Mouse (Mus musculus) lung, adult 2 months (tissue): ENCODE results near the gene Gm37240. TPM values are rescaled to one million over a fixed set of nuclear protein-coding genes. Genes with fewer than 3 reads are reported as not detected.

Experiments
- DNase-seq: peaks from one replicate; pipeline ENCODE4 v3.0.0; 2022
- H3K4me1 ChIP-seq: fragments of 200-500 bp; 2 replicates; pipeline ENCODE4 v1.6.1; 2011; ENCODE audit warnings: low read length; ENCODE audit not compliant: control insufficient read depth, insufficient read depth
- H3K4me3 ChIP-seq: fragments of 200-500 bp; replicated peaks from 2 replicates; pipeline ENCODE3; 2011; ENCODE audit warnings: low read depth, mild to moderate bottlenecking, control low read depth, low read length; ENCODE audit errors: extremely low read depth
- CTCF ChIP-seq: fragments of 200-500 bp; IDR thresholded peaks from 2 replicates; pipeline ENCODE4 v1.5.1; 2011; ENCODE audit warnings: mild to moderate bottlenecking, low read length, control low read depth; ENCODE audit not compliant: insufficient read depth
- POLR2A ChIP-seq: fragments of 200-500 bp; IDR thresholded peaks from 2 replicates; pipeline ENCODE4 v1.6.1; 2011; ENCODE audit warnings: low read depth, mild to moderate bottlenecking, control low read depth, low read length, borderline replicate concordance; ENCODE audit errors: extremely low read depth
- WGBS: fragments of 180-500 bp; shearing (Covaris S2); methylation state at CpG from one replicate; pipeline ENCODE4 v1.1.7; 2018; 5-methylcytosine and 5-hydroxymethylcytosine counted together
- polyA plus RNA-seq: library from polyadenylated mRNA; depleted of rRNA; stranded (reverse); fragments of >200 nt; gene quantifications from 2 replicates; pipeline ENCODE4 v1.2.3, GENCODE M21; 2012

Gene Gm37240
- polyA plus RNA-seq, 1 experiment: 16.9 TPM

- no peak overlapping the region for H3K4me3 ChIP-seq
- no peak for DNase-seq
- no peaks in the 10 kb centered on the region for H3K4me1 ChIP-seq
- WGBS: 78% methylated on average over 5 of the region's 5 CpGs
- TF ChIP-seq POLR2A (no peak), CTCF (no peak)
Measured at GRCm38 (mm10) chr3:85117702-85118101, 769.6 kb downstream of the Gm37240 start.

GRCm38 (mm10) chr3:85117014-85117413, 770.3 kb downstream of the Gm37240 start:
- H3K4me1 ChIP-seq: no peaks in the 10 kb centered on the region
- no peak for TF ChIP-seq CTCF
- no peak for TF ChIP-seq POLR2A
- no peak for DNase-seq
- WGBS: 78% methylated on average over 7 of the region's 7 CpGs
- H3K4me3 ChIP-seq: no peak overlapping the region

- WGBS: 29% methylated on average over 7 of the region's 7 CpGs
- DNase-seq: no peak
- H3K4me1 ChIP-seq: no peaks in the 10 kb centered on the region
- no peak overlapping the region for H3K4me3 ChIP-seq
- no peak for TF ChIP-seq CTCF
- no peak for TF ChIP-seq POLR2A
Measured at GRCm38 (mm10) chr3:85115959-85116543, 771.3 kb downstream of the Gm37240 start.

- TF ChIP-seq CTCF (no peak), POLR2A (no peak)
- no peak for DNase-seq
- WGBS: 71% methylated on average over 1 of the region's 1 CpGs
Measured at GRCm38 (mm10) chr3:85113565-85113964, 773.8 kb downstream of the Gm37240 start.

GRCm38 (mm10) chr3:85110762-85111161, 776.6 kb downstream of the Gm37240 start:
- no peak for TF ChIP-seq CTCF
- no peak for TF ChIP-seq POLR2A
- Histone ChIP-seq H3K4me1 (no peaks in the 10 kb centered on the region), H3K4me3 (no peak overlapping the region)
- no peak for DNase-seq
- 67% methylated on average over 4 of the region's 4 CpGs for WGBS

More at GRCm38 (mm10) chr3:85113565-85113964, 773.8 kb downstream of the Gm37240 start:
- no peaks in the 10 kb centered on the region for H3K4me1 ChIP-seq
- no peak overlapping the region for H3K4me3 ChIP-seq

- Histone ChIP-seq H3K4me3 (no peak overlapping the region), H3K4me1 (no peaks in the 10 kb centered on the region)
- 39% methylated on average over 2 of the region's 2 CpGs for WGBS
- DNase-seq: no peak
- TF ChIP-seq CTCF (no peak), POLR2A (no peak)
Measured at GRCm38 (mm10) chr3:85109221-85109620, 778.1 kb downstream of the Gm37240 start.

- Histone ChIP-seq H3K4me3 (no peak overlapping the region), H3K4me1 (no peaks in the 10 kb centered on the region)
- TF ChIP-seq CTCF (no peak), POLR2A (no peak)
- DNase-seq: no peak
- WGBS: 76% methylated on average over 3 of the region's 3 CpGs
Measured at GRCm38 (mm10) chr3:85108396-85108795, 778.9 kb downstream of the Gm37240 start.

GRCm38 (mm10) chr3:85106956-85107355, 780.4 kb downstream of the Gm37240 start:
- no peak for DNase-seq
- TF ChIP-seq POLR2A: no peak
- no peak for TF ChIP-seq CTCF
- WGBS: 42% methylated on average over 11 of the region's 11 CpGs
- no peaks in the 10 kb centered on the region for H3K4me1 ChIP-seq
- no peak overlapping the region for H3K4me3 ChIP-seq

- H3K4me3 ChIP-seq: no peak overlapping the region
- TF ChIP-seq POLR2A (no peak), CTCF (no peak)
- H3K4me1 ChIP-seq: no peaks in the 10 kb centered on the region
- DNase-seq: no peak
- WGBS: 45% methylated on average over 5 of the region's 5 CpGs
Measured at GRCm38 (mm10) chr3:85104301-85104700, 783.0 kb downstream of the Gm37240 start.

- Histone ChIP-seq H3K4me3 (no peak overlapping the region), H3K4me1 (no peaks in the 10 kb centered on the region)
- WGBS: 80% methylated on average over 21 of the region's 21 CpGs
- DNase-seq: no peak
- TF ChIP-seq CTCF (no peak), POLR2A (no peak)
Measured at GRCm38 (mm10) chr3:85080882-85081558, 806.3 kb downstream of the Gm37240 start.

GRCm38 (mm10) chr3:85064113-85064512, 823.2 kb downstream of the Gm37240 start:
- TF ChIP-seq CTCF (no peak), POLR2A (no peak)
- no peak overlapping the region for H3K4me3 ChIP-seq
- no peaks in the 10 kb centered on the region for H3K4me1 ChIP-seq
- no peak for DNase-seq
- WGBS: 62% methylated on average over 7 of the region's 7 CpGs
